Mouse (Mus musculus) midbrain, postnatal 0 days (tissue): ENCODE measurements at regions not wholly inside any gene's neighbourhood (a gene's known extent, or its start where the extent isn't known, plus 50 kb on each side); places are given as distances from the start of the nearest gene placed in this dataset.

Experiments
- ATAC-seq: fragments of 200-750 bp; cut with Nextera tagmentation; 2 replicates; pipeline ENCODE4 v1.8.0; 2017; ENCODE audit warnings: moderate number of reproducible peaks, mild to moderate bottlenecking, moderate TSS enrichment, moderate library complexity; ENCODE audit not compliant: low FRiP score
- DNase-seq: peaks from one replicate; pipeline ENCODE4 v3.0.0-alpha.2; 2015; ENCODE audit warnings: low spot score
- H3K27ac ChIP-seq: fragments of 300-500 bp; sonication (generic); 2 replicates; pipeline ENCODE4 v1.5.1; 2014; ENCODE audit warnings: low read depth, mild to moderate bottlenecking, low read length, mixed read lengths
- H3K27me3 ChIP-seq: fragments of 300-500 bp; sonication (generic); 2 replicates; pipeline ENCODE4 v1.6.1; 2014; ENCODE audit warnings: low read length, control low read depth, mixed read lengths; ENCODE audit not compliant: insufficient read depth
- H3K36me3 ChIP-seq: fragments of 300-500 bp; sonication (generic); 2 replicates; pipeline ENCODE4 v1.6.1; 2014; ENCODE audit warnings: low read length, control low read depth, mixed read lengths; ENCODE audit not compliant: insufficient read depth
- H3K4me1 ChIP-seq: fragments of 300-500 bp; sonication (generic); 2 replicates; pipeline ENCODE4 v1.6.1; 2014; ENCODE audit warnings: mild to moderate bottlenecking, control low read depth, antibody characterized with exemption, low read length, mixed read lengths; ENCODE audit not compliant: insufficient read depth
- H3K4me2 ChIP-seq: fragments of 300-500 bp; sonication (generic); 2 replicates; pipeline ENCODE4 v1.6.1; 2014; ENCODE audit warnings: low read depth, mild to moderate bottlenecking, low read length, mixed read lengths; ENCODE audit not compliant: poor library complexity, severe bottlenecking
- H3K4me3 ChIP-seq: fragments of 300-500 bp; sonication (generic); 2 replicates; pipeline ENCODE4 v1.5.1; 2014; ENCODE audit warnings: low read depth, mild to moderate bottlenecking, low read length, moderate library complexity
- H3K9ac ChIP-seq: fragments of 300-500 bp; sonication (generic); replicated peaks from 2 replicates; pipeline ENCODE4 v1.6.1; 2014; ENCODE audit warnings: mild to moderate bottlenecking, low read length, moderate library complexity, mixed read lengths; ENCODE audit not compliant: poor library complexity, severe bottlenecking
- H3K9me3 ChIP-seq: fragments of 300-500 bp; sonication (generic); 2 replicates; pipeline ENCODE4 v1.6.1; 2016; ENCODE audit warnings: low read length, control low read depth
- CTCF ChIP-seq: IDR thresholded peaks from 2 replicates; pipeline ENCODE4 v1.5.1; 2016; ENCODE audit warnings: antibody characterized with exemption, mild to moderate bottlenecking
- WGBS: fragments of 180-500 bp; shearing (Covaris S2); extraction: QIAGEN DNeasy Blood & Tissue Kit; methylation state at CpG from one replicate; pipeline ENCODE4 v1.1.7; 2014; 5-methylcytosine and 5-hydroxymethylcytosine counted together

DNA sequence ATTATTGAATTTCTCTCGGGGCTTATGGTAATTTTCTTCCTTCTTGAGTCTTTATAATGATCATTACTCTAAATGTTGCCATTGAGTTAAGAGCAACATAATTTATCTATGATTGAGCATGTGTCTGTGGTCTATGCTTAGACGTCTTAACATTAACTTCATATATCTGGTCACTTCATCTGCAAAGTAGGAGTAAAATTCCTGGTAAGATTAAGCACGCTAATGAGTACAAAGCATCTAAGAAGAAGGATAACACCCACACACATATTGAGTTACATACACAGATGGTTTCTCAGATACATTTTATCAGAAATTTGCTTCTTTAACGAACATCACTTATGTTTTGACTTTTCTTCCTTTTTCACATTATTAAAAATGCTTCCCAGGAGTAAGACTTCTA lies 267.3 kb upstream of the Lyplal1 start:
- no peaks in the 10 kb centered on the region for H3K9me3 ChIP-seq
- no peaks in the 10 kb centered on the region for H3K4me1 ChIP-seq
- no peaks in the 10 kb centered on the region for H3K36me3 ChIP-seq
- ATAC-seq (no peak), DNase-seq (no peak)
- 85% methylated on average over 4 of the region's 4 CpGs for WGBS
- H3K27ac ChIP-seq, result no peak overlapping the region
- TF ChIP-seq CTCF, result no peak
- no peak overlapping the region for H3K4me3 ChIP-seq
- no peak overlapping the region for H3K9ac ChIP-seq
- no peak overlapping the region for H3K4me2 ChIP-seq
- H3K27me3 ChIP-seq, result no peaks in the 10 kb centered on the region

DNA sequence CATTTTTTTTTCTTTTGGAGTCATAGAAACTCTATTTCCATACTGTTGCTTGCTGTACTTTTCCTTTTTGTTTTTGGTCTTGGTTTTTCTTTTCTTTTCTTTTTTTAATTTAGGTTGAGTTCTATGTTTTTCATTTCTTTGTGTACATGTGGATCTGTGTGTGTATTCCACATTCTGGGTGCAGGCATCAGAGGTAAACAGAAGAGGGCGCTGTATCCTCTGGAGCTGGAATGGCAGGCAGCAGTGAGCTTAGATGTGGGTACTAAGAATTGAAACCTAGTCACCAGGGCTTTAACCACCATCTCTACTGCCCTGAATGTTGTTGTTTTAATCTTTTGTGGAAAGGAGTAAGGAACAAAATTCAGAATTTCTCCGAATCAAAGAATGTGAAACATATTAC lies 266.3 kb upstream of the Lyplal1 start:
- 83% methylated on average over 2 of the region's 2 CpGs for WGBS
- H3K4me2 ChIP-seq, result no peak overlapping the region
- H3K36me3 ChIP-seq, result no peaks in the 10 kb centered on the region
- no peak for DNase-seq
- no peak overlapping the region for H3K9ac ChIP-seq
- H3K4me1 ChIP-seq, result no peaks in the 10 kb centered on the region
- no peak; the same call in 1 of the 2 replicates for TF ChIP-seq CTCF
- H3K27me3 ChIP-seq, result no peaks in the 10 kb centered on the region
- no peak overlapping the region for H3K27ac ChIP-seq
- H3K9me3 ChIP-seq, result no peaks in the 10 kb centered on the region
- no peak overlapping the region for H3K4me3 ChIP-seq
- ATAC-seq, result no peak

DNA sequence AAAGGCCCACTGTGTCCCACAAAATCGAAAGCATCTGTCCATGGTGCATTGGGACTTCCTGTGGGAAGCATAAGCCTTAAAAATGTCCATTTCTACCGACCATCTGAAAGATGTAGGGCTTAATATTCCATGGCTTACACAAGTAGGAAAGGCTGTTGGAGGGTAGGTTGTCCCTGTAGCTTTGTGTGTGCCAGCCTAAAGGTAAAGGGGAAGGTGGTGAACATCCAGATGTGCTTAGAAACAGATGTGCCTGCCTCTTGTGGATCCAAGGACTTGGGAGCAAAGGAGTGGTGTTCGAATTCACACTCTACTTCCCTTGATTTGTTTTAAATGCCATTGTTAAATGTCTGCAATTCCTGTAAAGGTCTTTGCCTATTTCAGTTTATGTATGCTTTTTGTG lies 265.9 kb upstream of the Lyplal1 start:
- ATAC-seq, result no peak
- Histone ChIP-seq H3K9me3 (no peaks in the 10 kb centered on the region), H3K27ac (no peak overlapping the region), H3K36me3 (no peaks in the 10 kb centered on the region), H3K4me1 (no peaks in the 10 kb centered on the region), H3K27me3 (no peaks in the 10 kb centered on the region), H3K4me3 (no peak overlapping the region), H3K9ac (no peak overlapping the region), H3K4me2 (no peak overlapping the region)
- TF ChIP-seq CTCF, result no peak
- no peak for DNase-seq
- 91% methylated on average over 3 of the region's 3 CpGs for WGBS

DNA sequence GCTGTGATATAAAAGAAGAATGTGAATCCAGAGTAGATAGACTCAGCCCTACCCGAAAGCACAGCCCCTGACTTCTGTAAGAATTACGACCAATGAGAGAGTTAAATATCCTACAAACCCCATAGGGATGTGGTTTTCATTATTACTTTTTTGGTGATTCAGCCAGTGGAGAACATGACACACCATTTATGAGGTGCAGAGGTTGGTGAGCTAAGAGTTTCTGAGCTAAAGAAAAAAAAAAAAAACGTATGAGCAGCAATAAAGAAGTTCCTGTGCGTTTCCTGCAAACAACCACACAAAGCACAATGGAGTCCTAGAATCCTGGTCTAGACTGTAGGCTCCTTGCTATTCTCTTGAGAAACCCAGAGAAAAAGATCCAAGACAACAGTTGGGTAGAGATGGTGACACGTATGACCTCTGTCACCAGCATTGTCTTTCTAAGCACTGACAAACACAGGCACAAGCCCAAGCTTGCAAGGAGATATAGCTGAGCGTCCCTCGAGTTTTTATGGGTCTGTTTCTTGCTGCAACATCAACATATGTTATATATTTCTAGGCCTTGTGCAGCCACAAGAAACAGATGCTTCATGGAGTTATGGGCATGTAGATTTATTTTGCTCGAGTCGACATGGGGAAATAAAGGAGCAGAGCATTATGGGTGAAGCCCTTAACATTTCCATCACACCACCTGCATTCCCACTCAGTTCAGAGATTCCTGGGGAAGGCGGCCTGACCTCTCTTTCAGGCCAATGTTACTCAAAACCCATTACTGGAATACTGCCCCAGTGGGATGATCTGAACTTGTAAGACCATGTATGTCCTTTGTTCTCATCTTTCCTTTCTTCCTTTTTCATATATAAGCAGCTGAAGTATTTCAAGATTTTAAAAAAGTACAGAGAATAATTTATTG lies 263.1 kb upstream of the Lyplal1 start:
- TF ChIP-seq CTCF, result no peak
- ATAC-seq (no peak), DNase-seq (no peak)
- Histone ChIP-seq H3K36me3 (no peaks in the 10 kb centered on the region), H3K9ac (no peak overlapping the region), H3K27me3 (no peaks in the 10 kb centered on the region), H3K4me2 (no peak overlapping the region), H3K4me1 (no peaks in the 10 kb centered on the region), H3K9me3 (no peaks in the 10 kb centered on the region), H3K27ac (no peak overlapping the region), H3K4me3 (no peak overlapping the region)
- 90% methylated on average over 10 of the region's 10 CpGs for WGBS

DNA sequence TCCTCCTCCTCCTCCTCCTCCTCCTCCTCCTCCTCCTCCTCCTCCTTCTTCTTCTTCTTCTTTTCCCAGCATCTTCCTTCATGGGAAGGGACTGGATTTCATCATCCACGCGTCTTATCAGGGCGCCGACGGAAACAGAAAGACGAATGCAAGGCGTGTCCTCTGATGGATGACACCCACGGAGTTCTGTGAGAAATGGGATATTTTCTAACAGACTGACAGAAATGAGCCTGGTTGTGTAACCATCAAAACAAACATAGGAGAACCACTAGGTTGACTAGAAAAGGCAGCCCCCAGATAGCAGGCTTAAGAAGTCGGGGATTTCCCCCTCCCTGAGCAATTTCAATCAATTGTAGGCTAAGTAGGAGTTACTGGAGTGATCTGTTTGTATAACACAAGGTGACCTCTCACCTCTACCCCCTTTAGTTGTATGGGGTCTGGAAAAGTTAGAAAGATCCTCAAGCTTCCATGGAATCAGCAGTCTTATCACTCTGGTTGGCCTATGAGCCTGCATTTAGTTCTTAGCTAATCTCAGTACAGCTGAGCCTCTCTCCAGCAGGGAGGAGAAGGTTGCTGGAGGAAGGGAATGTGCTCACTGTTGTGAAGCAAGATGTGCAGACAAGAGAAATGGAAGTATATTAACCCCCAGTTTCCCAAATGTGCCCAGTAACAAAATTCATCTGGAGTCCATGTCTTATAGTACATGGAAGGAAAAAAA lies 260.0 kb upstream of the Lyplal1 start:
- DNase-seq (no peak), ATAC-seq (no peak)
- Histone ChIP-seq H3K9me3 (no peaks in the 10 kb centered on the region), H3K27me3 (no peaks in the 10 kb centered on the region), H3K4me3 (no peak overlapping the region), H3K27ac (no peak overlapping the region), H3K4me2 (no peak overlapping the region), H3K36me3 (no peaks in the 10 kb centered on the region), H3K9ac (no peak overlapping the region), H3K4me1 (no peaks in the 10 kb centered on the region)
- TF ChIP-seq CTCF, result no peak
- WGBS, result 94% methylated on average over 9 of the region's 9 CpGs
